Mouse (Mus musculus) brain, embryonic 14.5 days (tissue): ENCODE data around the gene 2810021J22Rik. TPM values are rescaled to one million over a fixed set of nuclear protein-coding genes. Genes with fewer than 3 reads are reported as not detected.

ENCODE experiments used
- DNase-seq: peaks from one replicate; pipeline ENCODE4 v3.0.0-alpha.2; 2011; ENCODE audit warnings: low read depth
- CTCF ChIP-seq: fragments of 200-500 bp; IDR thresholded peaks from 2 replicates; pipeline ENCODE4 v1.5.1; 2012; ENCODE audit warnings: inconsistent platforms, mild to moderate bottlenecking, moderate library complexity, borderline replicate concordance; ENCODE audit not compliant: insufficient read depth, insufficient read length; ENCODE audit errors: extremely low read depth
- POLR2A ChIP-seq: fragments of 200-500 bp; IDR thresholded peaks from 2 replicates; pipeline ENCODE4 v1.6.1; 2012; ENCODE audit warnings: mild to moderate bottlenecking, inconsistent platforms, borderline replicate concordance; ENCODE audit not compliant: poor library complexity, insufficient read depth, insufficient read length, severe bottlenecking; ENCODE audit errors: extremely low read depth
- polyA plus RNA-seq: library from polyadenylated mRNA; depleted of rRNA; stranded (reverse); fragments of >200 nt; gene quantifications from 2 replicates; pipeline ENCODE4 v1.2.3, GENCODE M21; 2012

2810021J22Rik gene
- polyA plus RNA-seq, 1 experiment, result 10.0 TPM

DNA sequence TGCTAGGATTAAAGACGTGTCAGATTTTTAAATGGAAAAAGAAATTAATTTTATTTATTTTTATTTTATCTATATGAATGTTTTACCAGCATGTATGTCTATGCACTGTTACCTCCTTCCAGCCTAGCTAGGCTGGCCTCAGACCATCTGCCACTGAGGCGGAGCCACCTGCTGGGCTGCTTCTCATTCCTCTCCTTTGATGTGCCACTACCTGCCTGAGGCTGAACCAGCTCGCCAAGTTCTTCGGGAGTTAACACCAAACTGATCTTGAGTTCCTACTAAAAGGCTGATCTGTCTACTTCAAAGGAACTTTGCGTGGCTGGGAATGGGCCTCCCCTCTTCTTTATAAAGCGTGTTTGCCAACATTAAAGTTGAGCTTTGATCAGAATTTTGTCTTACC, 27.4 kb downstream of the 2810021J22Rik start:
- TF ChIP-seq POLR2A, result no peak
- DNase-seq, result no peak

DNA sequence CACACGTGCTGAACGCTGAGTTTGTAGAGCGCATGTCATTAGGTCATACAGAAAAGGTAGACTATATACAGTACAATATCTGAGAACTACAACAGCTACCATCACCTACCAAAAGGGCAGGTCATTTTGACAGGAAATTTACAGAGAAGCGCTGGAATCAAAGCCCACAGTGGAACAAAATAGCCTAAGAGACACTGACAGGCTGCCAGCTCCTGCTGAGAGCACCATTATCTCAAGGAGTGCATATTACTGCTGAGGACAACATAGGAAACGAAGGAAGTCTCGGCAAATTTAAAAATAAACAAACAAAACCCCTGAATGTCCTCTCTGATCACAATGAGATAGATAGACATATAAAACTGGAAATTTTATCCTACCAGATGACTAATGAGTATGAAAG, 30.5 kb downstream of the 2810021J22Rik start:
- no peak for DNase-seq
- TF ChIP-seq CTCF (no peak), POLR2A (no peak)

DNA sequence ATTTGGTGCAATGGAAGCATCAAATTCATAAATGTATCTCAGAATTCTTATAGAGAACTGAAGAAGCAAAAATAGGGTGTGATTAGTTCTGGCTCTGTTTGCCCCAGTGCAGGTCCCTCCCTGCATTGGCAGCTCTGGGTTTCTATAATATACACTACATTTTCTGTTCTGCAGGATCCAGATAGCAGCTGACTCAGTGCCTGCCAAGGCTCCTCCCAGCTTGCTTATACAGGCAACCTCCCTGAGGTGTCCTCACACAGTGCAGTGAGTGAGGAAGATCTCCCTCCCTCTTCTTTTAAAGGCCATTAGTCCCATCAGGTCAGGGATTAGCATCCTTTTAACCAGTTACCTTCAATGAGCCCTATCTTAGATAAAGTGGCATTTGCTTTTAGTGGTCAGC, 34.1 kb downstream of the 2810021J22Rik start:
- TF ChIP-seq POLR2A, result no peak
- TF ChIP-seq CTCF, result no peak

DNA sequence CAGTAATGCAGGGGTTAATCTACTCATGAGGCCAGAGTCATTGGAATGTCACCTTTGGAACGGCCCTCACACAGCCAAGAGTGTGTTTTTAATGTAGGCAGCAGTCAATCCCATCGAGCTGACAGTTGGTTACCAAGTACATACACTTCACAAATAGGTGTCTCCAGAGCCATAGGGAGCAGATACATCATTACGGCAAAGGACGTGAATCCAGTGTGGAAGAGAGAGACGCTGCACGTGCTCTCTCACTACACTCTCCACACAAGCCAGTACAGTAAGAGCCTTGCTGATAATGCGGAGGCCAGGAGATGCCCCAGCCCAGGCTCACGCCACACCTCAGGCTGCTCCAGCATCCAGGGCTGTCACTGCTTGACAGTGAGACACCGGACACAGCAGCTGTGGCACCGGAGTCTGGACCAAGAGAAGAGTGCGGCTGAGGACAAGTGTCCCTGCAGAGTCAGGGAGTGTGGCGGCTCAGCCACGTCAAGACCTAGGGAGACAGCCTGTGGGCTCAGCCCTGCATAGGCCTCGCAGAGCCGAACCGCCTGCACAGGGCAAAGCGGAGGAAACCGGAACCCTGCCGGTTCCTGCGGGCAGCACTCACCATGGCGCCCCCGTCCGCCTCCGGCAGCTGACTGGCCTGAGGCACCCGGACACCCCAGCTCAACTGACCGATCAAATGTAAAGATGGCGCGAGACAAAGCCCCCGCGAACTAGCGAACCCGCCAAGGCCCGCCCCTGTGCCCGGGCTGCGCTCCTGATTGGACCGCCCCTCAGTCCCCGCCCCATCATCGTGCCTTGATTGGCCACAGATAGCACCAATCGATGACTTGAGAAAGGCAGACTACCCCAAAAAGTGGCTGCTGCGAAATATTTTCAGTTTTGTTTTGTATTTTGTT, 36.7 kb downstream of the 2810021J22Rik start, which contains the start of gene Zfp39:
TSS of gene Zfp39 (minus strand) at position 715 of the 899 bp plus-strand sequence.
- no peak for TF ChIP-seq CTCF
- TF ChIP-seq POLR2A, result peak; percentile 51; the same call in 1 of the 2 replicates
- peak; percentile 97 for DNase-seq

More for the DNA sequence above, 34.1 kb downstream of the 2810021J22Rik start:
- no peak for DNase-seq

DNA sequence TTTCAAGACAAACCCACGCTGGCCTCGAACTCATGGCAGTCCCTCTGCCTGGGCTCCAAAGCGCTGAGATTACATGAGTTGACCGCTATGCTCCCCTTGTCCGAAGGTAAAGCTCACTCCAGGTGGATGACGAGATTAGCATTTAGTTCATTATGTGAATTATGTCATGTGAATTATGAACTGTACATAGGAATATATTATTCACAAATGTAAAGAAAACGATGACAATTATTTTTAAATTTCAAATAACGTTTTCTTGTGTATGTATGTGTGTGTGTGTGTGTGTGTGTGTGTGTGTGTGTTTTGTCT, 37.3 kb downstream of the 2810021J22Rik start:
- no peak for DNase-seq
- no peak for TF ChIP-seq POLR2A
- no peak for TF ChIP-seq CTCF

DNA sequence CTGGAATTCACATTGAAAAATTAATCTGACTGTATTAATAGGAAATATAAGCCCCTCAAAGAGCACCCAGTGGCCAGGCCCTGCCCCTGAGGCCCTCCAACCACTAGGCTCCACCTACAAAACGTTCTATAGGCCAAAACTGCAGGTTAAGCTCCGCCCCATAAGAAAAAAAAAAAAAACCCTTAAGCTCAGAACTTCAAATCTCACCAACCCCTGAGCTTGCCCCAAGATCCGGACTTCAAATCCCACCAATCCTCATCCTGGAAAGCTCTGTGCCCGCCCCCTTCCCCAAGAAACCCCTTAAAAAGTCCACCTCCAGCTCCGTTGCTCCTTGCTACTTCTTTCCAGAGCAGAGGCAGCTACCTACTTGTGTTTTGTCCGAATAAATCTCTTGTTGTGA, 37.8 kb downstream of the 2810021J22Rik start:
- TF ChIP-seq POLR2A, result no peak
- no peak for TF ChIP-seq CTCF
- DNase-seq, result peak; percentile 73

DNA sequence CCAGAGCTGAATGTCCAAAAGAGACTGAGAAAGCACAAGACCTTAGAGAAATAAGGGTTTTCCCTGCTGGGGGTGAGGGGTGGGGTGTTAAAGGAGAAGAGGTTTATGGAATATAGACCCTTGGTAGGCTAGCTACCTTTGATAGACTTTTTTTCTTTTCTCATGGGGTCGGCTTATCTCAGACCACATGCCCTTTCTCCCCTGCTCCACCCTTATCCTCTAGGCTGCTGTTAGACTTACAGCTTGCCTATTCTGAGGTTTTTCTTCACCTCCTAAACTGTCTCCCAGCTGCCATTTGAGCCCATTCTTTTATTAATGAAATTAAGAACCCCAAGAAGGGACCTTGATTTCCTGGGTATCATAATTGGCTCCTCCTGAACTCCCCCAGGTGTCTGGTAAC, 46.8 kb downstream of the 2810021J22Rik start:
- TF ChIP-seq POLR2A (no peak), CTCF (no peak)
- DNase-seq, result no peak

DNA sequence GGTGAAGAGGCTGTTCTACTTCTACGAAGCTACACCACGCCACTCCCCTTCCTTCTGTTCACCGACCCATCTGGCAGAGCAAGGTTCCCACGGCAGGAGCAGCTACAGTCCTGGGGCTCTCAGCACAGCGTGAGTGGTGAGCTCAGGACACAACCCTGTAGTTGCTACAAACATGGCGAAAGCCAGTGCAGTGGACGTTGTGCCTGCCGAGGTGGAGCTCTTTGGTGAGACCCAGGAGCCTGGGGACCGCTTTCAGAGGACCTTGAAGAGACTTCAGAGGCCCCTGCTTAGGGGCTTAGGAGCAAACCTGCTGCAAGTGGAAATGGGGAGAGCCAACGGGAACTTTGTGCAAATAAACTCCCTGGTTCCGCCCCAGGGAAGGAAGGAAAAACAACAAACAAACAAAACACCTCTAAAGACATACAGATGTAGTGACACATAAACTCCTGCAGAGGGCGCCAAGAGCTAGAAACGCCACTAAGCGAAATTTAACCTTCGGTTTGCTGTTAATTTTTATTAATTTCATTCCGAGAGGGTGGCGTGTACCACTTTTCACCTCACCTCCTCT, 47.5 kb downstream of the 2810021J22Rik start:
- DNase-seq, result peak; percentile 72

DNA sequence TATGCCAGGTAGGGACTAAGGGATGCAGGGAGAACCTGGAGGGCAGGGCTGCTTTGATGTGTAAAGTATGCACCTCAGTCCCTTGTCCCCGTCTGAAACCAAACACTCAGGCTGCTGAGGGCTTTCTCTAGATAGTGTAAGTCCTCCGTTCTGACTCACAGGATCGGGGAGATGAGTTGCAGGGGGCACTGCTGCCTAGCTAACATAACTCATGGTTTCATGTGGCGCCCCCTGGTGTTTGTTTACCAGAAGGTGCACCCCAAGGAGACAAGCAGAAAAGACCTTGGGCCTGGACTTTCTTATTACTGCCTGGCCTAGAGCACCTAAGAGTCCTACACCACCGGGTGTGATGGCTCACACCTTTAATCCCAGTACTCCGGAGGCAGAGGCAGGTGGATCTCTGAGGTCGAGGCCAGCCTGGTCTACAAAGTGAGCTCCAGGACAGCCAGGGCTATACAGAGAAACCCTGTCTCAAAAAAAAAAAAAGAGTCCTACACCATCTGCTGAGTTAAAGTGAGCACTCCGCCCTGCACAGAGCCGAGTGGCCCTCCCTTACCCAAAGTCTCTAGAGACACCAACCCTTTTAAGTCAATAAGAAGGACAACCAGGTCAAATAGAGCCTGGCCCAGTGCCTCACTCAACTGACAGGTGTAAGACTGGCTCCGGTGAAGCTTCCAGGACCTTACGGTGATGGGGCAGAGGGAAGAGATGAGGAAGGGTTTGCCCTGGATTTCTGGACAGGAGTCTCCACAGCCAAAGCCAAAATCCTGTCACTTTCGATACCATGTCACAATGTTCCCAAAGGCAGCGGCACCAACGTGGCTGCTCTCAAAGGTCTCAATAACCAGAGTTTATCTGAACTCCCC, 50.1 kb downstream of the 2810021J22Rik start:
- peak; percentile 55; the same call in 1 of the 2 replicates for TF ChIP-seq CTCF
- no peak for TF ChIP-seq POLR2A
- peak; percentile 39 for DNase-seq

More for the DNA sequence above, 47.5 kb downstream of the 2810021J22Rik start:
- TF ChIP-seq POLR2A (no peak), CTCF (peak; percentile 68; the same call in 1 of the 2 replicates)

DNA sequence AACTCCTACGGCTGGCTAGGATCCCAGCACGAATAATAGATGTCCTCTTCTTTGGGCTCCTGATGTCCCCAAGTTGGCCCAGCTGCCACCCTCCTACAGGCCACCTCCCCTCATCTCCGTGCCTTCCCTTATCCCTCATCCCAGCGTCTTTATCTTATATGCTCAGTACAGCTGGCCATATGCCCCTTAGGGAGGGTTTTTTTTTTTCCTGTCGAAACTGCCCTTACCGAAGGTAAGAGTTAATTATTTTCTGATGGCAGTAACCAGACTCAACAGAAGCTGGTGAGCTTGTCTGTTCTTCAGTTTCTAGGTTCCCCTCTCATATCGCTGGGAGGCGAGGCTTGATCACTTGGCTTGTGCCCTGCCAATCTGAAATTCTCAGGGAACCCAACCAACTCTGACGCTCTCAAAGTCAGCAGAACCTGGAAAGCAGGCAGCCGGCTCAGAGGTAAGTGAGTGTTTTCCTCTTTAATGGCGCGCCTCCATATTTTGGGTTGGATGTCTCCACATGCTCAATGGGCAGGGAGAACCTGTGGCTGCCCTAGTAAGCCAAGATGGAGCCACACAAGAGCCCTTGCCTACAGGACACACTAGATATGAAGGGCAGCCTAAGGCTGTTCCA, 50.8 kb downstream of the 2810021J22Rik start, which contains the start of gene Btnl10:
TSS of gene Btnl10 (plus strand) at position 164 of the 622 bp plus-strand sequence.
- TF ChIP-seq POLR2A (no peak), CTCF (no peak)
- DNase-seq, result no peak

DNA sequence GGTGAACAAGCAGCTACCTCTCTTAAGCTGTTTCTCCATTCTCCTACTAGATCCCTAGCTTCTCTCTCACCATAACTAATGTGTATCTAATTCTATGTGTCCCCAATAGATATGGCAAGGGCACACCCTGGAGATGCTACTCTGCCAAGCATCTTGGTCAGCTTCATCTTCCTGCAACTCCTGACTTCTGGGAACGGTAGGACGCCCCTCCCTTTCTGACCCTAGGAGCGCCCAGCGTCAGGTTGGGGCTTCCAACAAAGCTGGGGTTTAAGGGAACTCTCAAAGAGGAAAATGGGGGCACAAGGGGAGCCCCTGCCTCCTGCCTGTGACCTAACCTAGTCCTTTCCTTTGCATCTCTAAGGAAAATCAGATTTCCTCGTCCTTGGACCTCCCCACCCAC, 51.7 kb downstream of the 2810021J22Rik start:
- DNase-seq, result no peak
- TF ChIP-seq POLR2A, result no peak
- no peak for TF ChIP-seq CTCF

DNA sequence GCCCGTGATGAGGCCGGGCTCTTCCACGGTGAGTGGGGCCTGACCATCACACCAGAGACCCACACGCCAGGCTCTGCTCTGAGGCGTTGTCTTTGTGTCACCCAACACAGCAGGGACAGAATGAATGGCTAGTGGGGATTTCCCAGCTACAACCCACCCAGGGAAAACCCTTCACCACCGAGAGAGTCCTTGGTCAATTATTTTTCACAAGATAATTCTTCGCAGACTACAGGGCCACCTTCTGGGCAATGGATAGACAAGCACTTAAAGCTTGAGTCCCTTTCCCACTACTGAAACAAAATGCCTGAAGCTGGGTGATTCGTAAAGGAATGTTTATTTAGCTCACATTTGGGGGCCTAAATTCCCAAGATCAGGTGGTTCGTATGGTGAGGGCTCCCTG, 55.4 kb downstream of the 2810021J22Rik start:
- TF ChIP-seq CTCF, result no peak
- TF ChIP-seq POLR2A, result no peak
- DNase-seq, result no peak
